Mouse (Mus musculus) kidney, adult 9 months (tissue): ENCODE data around the gene Cdan1.
A peak's percentile ranks its signal among the peaks of the same experiment; 100 is the strongest.
"Not testable (repeated sequence)": the region's sequence is repeated elsewhere in the genome, so short reads cannot be mapped to it uniquely, and the experiment has no call there.

ENCODE experiments used
- DNase-seq: peaks from one replicate; pipeline ENCODE4 v3.0.0; 2022

Cdan1 gene

GRCm38 (mm10) chr2:120731877-120732530 lies 117.9 kb downstream of the Cdan1 start:
- no peak for DNase-seq

DNA sequence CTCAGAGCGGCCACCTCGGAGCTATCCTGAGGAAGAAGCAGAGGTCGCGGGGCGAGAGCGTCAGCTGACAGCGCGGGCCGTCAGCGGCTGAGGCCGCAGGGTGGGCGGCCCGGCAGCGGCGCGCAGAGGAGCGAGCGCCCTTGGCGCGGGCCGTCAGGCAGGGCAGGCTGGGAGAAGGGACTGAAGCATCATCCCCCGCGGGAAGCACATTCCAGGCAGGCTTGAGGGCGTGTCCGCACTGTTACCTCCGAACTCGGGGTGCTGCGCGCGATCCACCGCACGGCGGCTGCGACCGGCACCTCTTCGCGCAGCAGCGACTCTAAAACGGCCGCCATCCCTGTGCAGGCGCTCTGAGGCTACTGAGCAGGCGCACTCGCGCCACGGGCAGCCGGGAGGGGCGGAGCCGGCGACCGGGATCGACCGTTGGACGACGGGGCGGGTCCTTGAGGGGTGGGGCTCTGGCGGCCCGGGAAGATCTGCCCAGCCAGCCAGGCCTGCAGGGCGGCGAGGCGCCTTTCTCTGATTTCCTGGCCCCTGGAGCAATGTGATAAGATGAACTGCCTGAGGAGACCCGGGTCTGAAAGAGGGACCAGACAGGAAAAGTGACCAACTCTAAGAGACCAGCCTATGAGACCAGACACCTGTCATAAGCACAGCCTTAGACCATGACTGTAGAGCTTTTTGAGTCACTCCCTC lies 118.6 kb downstream of the Cdan1 start:
- peak; percentile 93 for DNase-seq

DNA sequence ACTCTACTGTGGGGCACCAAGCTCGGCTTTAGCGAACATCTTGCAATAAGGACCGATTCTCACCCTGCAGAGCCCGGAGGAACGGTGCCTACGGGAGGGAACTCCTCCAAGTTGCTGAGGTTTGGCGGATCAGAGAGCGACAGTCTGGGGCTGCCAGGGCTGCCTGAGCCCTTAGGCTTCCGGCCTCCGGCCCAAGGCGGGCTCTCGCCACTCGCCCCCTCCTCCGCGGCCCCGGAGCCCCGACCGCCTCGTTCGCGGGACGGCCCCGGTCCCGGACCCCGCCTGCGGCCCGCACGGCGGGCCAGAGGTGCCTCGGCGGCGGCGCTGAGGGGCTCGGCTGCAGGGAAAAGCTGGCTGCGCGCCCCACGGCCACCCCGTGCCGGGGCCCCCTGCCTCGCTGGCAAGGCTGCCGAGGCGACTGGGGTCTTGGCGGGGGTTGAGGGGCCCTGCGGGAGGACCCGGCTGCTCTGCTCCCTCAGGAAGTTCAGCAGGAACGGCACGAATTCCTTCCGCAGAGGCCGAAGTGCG lies 119.2 kb downstream of the Cdan1 start:
- DNase-seq = peak; percentile 17

- no peak for DNase-seq
Measured at GRCm38 (mm10) chr2:120729775-120730585, 119.9 kb downstream of the Cdan1 start.

DNA sequence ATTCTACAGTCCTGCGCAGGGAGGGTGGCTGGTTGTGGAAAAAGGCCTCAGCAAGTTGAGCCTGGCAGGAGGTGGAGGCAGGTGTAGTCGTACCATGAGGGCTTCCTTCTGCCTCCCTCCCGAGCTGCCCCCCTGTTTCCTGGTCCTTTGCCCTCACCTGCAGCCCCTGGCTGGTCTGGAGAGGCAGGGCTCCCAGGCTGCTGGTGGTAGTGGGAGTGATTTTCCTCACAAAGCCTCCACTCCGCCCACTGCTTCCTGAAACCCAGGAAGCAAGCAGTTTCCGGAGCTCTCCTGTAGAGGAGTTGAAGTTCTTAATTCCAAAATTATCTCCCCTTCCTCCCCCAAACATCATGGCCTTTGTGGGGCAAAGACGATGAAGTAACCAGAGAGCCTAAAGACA lies 125.8 kb downstream of the Cdan1 start:
- DNase-seq = no peak

- peak; percentile 24 for DNase-seq
Measured at GRCm38 (mm10) chr2:120723621-120724020, 126.3 kb downstream of the Cdan1 start.

- DNase-seq = no peak
Measured at GRCm38 (mm10) chr2:120722491-120722890, 127.4 kb downstream of the Cdan1 start.

DNA sequence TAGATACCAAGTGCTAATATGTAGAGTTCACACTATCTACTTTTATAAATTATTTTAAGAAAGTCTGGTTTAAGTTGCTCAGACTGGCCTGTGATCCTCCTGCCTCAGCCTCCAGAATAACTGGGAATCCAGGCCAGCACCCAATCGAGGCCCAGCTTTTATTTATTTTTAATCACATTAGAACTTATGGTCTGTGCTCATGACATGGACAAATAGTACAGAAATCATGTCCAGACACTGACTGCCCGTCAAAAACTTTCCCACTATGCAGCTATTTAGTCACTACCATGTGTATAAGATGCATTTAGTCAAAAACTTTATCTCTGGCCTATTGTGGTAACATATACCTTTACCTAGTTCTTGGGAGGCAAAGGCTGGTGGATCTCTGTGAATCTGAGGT lies 128.0 kb downstream of the Cdan1 start:
- no peak for DNase-seq

DNA sequence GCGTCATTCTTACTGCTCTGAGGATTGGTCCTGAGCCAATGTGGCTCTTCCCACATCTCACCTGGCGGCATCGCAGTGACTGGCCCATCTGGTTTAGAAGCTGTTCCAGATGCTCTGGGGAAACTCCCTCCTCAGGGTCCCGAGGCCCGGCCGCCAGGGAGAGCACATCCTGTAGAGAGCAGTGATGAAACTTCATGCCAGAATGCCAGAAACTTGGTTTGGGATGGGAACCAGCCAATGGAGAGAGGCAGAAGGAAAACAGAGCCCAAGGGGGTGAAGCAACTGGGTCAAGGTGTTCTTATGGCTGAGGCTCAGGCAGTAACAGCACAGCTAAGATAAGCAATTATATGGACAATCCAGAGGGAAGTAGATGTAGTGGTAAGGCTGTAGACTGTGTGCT lies 129.1 kb downstream of the Cdan1 start:
- DNase-seq = no peak

DNA sequence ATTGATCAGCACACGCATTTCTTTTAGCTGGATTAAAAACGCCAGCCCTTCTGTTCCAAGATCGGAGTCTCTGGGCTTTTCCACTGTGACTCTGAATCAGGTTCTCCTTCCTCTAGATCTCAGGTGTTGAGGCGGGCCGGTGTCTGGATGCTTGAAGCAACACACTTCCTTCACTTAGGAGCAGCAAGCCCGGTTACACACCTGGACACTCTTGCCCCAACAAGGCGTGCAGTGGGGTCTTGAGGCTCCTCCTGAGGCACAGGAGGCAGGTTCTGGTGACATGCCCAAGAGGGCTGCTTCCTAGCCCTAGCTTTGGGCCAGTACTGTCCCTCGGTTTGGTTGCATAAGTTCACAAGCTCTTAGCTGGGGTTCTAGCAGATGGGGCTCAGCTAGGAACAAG lies 131.4 kb downstream of the Cdan1 start:
- DNase-seq = no peak

DNA sequence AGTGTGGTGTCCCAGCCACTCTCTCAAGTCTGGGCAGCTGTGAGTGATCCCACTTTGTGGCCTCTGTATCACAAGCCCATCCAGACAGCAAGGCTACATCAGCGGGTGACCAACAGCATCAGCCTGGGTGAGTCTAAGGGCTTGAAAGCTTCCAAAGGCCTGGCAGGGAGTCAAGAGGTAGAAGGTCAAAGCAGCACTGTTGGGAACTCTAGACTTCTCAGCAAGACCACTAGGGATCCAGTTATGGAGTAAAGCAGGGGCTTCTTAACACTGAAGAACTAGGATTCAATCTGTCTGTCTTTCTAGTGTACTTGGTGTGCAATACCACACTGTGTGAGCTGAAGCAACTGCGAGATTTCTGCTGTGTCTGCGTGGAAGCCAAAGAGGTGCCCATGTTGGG lies 136.5 kb downstream of the Cdan1 start:
- DNase-seq = no peak

DNA sequence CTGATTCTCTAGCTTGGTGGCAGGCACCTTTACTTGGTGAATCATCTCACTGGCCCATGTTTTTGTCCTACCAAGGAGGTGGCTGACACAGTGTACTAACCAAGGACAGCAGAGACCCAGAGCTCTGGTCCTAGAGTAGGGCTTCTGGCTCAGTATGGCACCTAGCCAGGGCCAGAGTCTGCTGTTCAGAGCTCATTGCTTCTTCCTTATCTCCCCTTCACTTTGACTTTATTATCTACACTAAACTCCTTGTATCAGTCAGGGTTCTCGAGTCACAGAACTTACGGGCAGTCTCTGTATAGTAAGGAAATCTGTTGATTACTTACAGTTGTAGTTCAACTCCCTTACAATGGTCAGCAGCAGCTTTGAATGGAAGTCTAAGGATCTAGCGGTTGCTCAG lies 139.0 kb downstream of the Cdan1 start:
- no peak for DNase-seq

DNA sequence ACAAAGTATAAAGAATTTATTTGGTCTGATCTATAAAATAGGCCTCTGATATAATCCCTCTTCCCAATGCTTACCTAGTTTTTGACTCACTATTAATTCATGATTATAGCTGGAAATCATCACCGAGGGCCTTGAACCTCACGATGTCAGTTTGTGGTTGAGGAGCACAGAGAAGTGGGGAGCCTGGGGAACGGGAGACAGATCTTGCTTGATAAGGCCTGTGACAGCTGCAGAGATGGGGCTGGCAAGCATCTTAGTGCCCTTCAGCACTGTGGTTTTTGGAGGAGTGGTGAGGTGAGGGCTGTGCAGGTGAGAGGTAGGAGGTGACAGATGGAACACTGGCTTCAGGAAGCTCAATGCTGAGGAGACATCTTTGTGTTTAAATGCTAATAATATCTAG lies 139.8 kb downstream of the Cdan1 start:
- DNase-seq = no peak

- no peak for DNase-seq
Measured at GRCm38 (mm10) chr2:120707041-120707440, 142.9 kb downstream of the Cdan1 start.

- no peak for DNase-seq
Measured at GRCm38 (mm10) chr2:120702675-120703074, 147.3 kb downstream of the Cdan1 start.

DNA sequence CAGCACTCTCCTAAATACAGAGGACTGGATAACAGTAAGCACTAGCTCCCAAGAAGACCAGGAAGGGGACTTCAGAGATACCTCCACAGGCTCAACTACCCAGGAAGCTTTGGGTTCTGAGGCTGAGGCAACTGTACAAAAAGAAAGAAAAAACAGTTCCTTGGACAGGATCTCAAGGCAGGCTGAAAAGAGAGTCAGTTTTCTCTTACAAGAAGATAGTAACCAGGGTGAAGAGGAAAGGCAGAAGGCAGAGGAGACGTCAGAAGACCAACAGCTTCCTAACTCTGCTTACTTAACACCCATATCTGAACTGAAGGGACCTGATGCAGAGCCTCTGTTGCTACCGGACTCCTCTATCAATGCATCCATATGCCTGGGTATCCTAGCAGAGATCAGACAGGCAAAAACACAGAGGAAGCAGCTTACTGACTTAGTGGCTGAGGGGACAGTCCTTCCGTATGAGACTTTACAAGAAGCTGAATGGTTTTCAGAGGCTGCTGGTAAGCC lies 149.5 kb downstream of the Cdan1 start:
- DNase-seq = no peak

GRCm38 (mm10) chr2:120697767-120698166 lies 152.2 kb downstream of the Cdan1 start:
- DNase-seq = no peak

DNA sequence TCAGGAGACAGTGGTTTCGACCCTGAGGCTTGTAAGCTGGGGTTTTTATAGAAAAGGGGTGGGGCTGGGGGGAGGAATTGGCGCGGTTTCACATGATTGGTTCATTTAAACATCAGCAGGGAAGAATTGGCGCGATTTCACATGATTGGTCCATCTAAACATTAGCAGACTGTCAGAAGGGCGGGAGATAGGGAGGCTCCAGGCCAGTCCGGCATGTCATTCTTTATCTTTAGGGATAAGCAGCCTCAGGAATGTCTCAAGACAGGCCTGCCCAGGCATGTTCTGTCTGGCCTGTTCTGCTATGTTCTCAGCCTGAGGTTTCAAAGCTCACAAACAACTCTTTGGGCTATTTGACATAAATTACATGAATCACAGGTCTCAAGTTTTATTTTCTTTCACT lies 168.8 kb downstream of the Cdan1 start:
- not testable (repeated sequence) for DNase-seq

GRCm38 (mm10) chr2:120670253-120670652 lies 179.7 kb downstream of the Cdan1 start:
- peak; percentile 15 for DNase-seq

- no peak for DNase-seq
Measured at GRCm38 (mm10) chr2:120667446-120667845, 182.5 kb downstream of the Cdan1 start.
